Comparison of ENCODE assay signal across 21 mouse cellular contexts in the genomic region with DNA sequence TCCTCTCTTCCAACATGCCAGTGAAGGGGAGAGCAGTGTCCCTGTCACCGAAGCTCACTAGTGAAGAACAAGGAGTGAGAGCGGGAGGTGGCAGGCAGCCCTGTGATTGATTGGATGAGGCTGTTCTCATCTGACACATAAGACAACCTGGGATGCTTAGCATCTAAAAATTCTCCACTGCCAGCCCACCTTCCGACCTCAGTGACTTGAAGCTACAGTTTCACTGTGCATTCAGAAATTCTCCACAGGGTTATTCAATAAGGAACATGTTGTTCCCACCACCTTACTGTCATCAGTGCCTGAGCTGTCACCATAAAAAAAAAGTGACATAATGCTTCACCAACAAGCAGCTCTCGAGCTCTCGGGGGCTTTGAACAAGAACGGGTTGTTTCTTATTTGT.
"Had no signal": no experiment of that assay in that cellular context is flagged by ENCODE, and none has a peak within 500 bp of the region (broad histone marks: within the 10 kb centered on the region; RNA-seq: fewer than 3 reads in every experiment).

No protein-coding gene starts in this region.

- H3K9ac ChIP-seq: liver, embryonic 15.5 days; liver, postnatal 0 days; lung, embryonic 15.5 days; midbrain, embryonic 13.5 days; midbrain, embryonic 15.5 days; neural tube, embryonic 12.5 days had no signal

- H3K27ac ChIP-seq: liver, embryonic 15.5 days; lung, embryonic 15.5 days; macrophage; midbrain, embryonic 13.5 days; midbrain, embryonic 15.5 days; neural tube, embryonic 12.5 days had no signal

- H3K27me3 ChIP-seq: liver, embryonic 15.5 days; lung, embryonic 15.5 days; megakaryocyte, embryonic 14.5 days; midbrain, embryonic 13.5 days; midbrain, embryonic 15.5 days; neural tube, embryonic 12.5 days had no signal

- H3K4me1 ChIP-seq: liver, embryonic 15.5 days; lung, embryonic 15.5 days; megakaryocyte, embryonic 14.5 days; midbrain, embryonic 13.5 days; midbrain, embryonic 15.5 days; neural tube, embryonic 12.5 days had no signal

- H3K4me3 ChIP-seq: liver, embryonic 15.5 days; lung, embryonic 15.5 days; megakaryocyte, embryonic 14.5 days; midbrain, embryonic 13.5 days; midbrain, embryonic 15.5 days; neural tube, embryonic 12.5 days had no signal

- H3K4me2 ChIP-seq: liver, embryonic 15.5 days; lung, embryonic 15.5 days; midbrain, embryonic 11.5 days; midbrain, embryonic 13.5 days; midbrain, embryonic 15.5 days; neural tube, embryonic 12.5 days had no signal

- ATAC-seq: liver, postnatal 0 days; lung, postnatal 0 days; midbrain, embryonic 13.5 days; midbrain, embryonic 15.5 days had no signal

- H3K9me3 ChIP-seq: liver, embryonic 15.5 days; lung, embryonic 15.5 days; megakaryocyte, embryonic 14.5 days; midbrain, embryonic 13.5 days; midbrain, embryonic 15.5 days; neural tube, embryonic 12.5 days had no signal

- H3K36me3 ChIP-seq: liver, embryonic 15.5 days; lung, embryonic 15.5 days; midbrain, embryonic 13.5 days; midbrain, embryonic 15.5 days; neural tube, embryonic 12.5 days had no signal

- DNase-seq: liver, postnatal 0 days; lung, adult 2 months; lung, postnatal 14 days; lung, postnatal 36 days; retina, postnatal 1 day; right cerebral cortex, adult 18-20 months; right cerebral cortex, postnatal 25 days; right cerebral cortex, postnatal 4 days; spleen, adult 18-20 months; thymus, adult 18-20 months; thymus, postnatal 14 days; thymus, postnatal 36 days had no signal
